Mouse (Mus musculus) urinary bladder, postnatal 0 days (tissue): Measurements from ENCODE around the gene Gm21244. TPM values are rescaled to one million over a fixed set of nuclear protein-coding genes. Genes with fewer than 3 reads are reported as not detected.

Source experiments
- polyA plus RNA-seq: library from polyadenylated mRNA; unstranded; fragments of >200 nt; fragmentation: Nextera tagmentation; extraction: Ambion mirVana; gene quantifications from 2 replicates; pipeline ENCODE4 v1.2.1, GENCODE M21; 2015

Gm21244 gene
- polyA plus RNA-seq, result not detected in 2 replicates

DNA sequence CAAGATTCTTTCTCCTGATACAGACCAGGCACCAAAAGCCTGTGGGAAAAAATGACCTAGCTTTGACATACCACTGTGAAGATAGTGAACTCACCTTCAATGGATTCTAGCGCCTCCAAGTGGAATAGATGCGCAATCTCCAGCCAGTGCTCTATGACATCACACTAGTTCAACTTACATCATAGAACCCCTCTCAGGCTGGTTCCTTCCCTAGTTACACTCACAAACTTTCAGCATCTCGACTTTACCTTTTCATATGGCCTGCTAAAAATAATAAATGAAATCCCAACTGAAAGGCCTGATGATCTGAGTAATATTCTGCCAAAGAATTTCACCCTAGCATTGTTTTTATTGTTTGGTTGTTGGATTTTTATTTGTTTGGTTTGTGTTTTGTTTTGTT, at the start of gene Gm21244:
Gene Gm21244 (minus strand): TSS at position 101 of the 400 bp plus-strand sequence.

Other genes with a start within 250 kb of the Gm21244 start
- not detected in 2 replicates for gene Gm28998, start 84.5 kb upstream of the Gm21244 start, polyA plus RNA-seq
- gene Gm21788, start 235.7 kb upstream of the Gm21244 start, polyA plus RNA-seq, result not detected in 2 replicates